Mouse (Mus musculus) liver, adult 2 months (tissue): Measurements from ENCODE around the gene Hand1. TPM values are rescaled to one million over a fixed set of nuclear protein-coding genes. Genes with fewer than 3 reads are reported as not detected.
"Not testable (repeated sequence)": the region's sequence is repeated elsewhere in the genome, so short reads cannot be mapped to it uniquely, and the experiment has no call there.

Experiments
- DNase-seq: peaks from one replicate; pipeline ENCODE4 v3.0.0-alpha.2; 2011; ENCODE audit warnings: low read depth, low spot score; ENCODE audit errors: extremely low read depth
- H3K27ac ChIP-seq: fragments of 200-500 bp; replicated peaks from 2 replicates; pipeline ENCODE4 v1.5.1; 2012; ENCODE audit warnings: low read depth, mild to moderate bottlenecking, control low read depth, inconsistent platforms, low read length; ENCODE audit not compliant: insufficient read depth
- H3K27me3 ChIP-seq: fragments of 200-500 bp; 2 replicates; pipeline ENCODE4 v1.6.1; 2012; ENCODE audit warnings: mild to moderate bottlenecking, moderate library complexity, low read length, inconsistent platforms; ENCODE audit not compliant: control insufficient read depth, insufficient read depth
- H3K36me3 ChIP-seq: fragments of 200-500 bp; 2 replicates; pipeline ENCODE4 v1.6.1; 2012; ENCODE audit warnings: low read length, inconsistent platforms; ENCODE audit not compliant: control insufficient read depth, insufficient read depth
- H3K4me1 ChIP-seq: fragments of 200-500 bp; 2 replicates; pipeline ENCODE4 v1.6.1; 2011; ENCODE audit warnings: low read length; ENCODE audit not compliant: control insufficient read depth, insufficient read depth
- H3K4me3 ChIP-seq: fragments of 200-500 bp; 2 replicates; pipeline ENCODE4 v1.5.1; 2011; ENCODE audit warnings: low read depth, mild to moderate bottlenecking, control low read depth, low read length, moderate library complexity; ENCODE audit not compliant: insufficient read depth
- H3K79me2 ChIP-seq: fragments of 200-500 bp; 2 replicates; pipeline ENCODE4 v1.6.1; 2012; ENCODE audit warnings: inconsistent platforms, mild to moderate bottlenecking, low read length, moderate library complexity; ENCODE audit not compliant: control insufficient read depth, insufficient read depth
- H3K9ac ChIP-seq: fragments of 200-500 bp; 2 replicates; pipeline ENCODE4 v1.6.1; 2012; ENCODE audit warnings: low read depth, mild to moderate bottlenecking, control low read depth, inconsistent platforms, low read length
- CTCF ChIP-seq: fragments of 200-500 bp; IDR thresholded peaks from 2 replicates; pipeline ENCODE4 v1.5.1; 2011; ENCODE audit warnings: low read depth, low read length, control low read depth
- POLR2A ChIP-seq: fragments of 200-500 bp; IDR thresholded peaks from 2 replicates; pipeline ENCODE4 v1.6.1; 2011; ENCODE audit warnings: low read length, control low read depth; ENCODE audit not compliant: insufficient read depth; ENCODE audit errors: extremely low read depth
- WGBS: fragments of 180-500 bp; shearing (Covaris S2); methylation state at CpG from one replicate; pipeline ENCODE4 v1.1.7; 2018; 5-methylcytosine and 5-hydroxymethylcytosine counted together
- polyA plus RNA-seq: library from polyadenylated mRNA; depleted of rRNA; stranded (reverse); fragments of >200 nt; gene quantifications from 2 replicates; pipeline ENCODE4 v1.2.3, GENCODE M21; 2012
- total RNA-seq: library from RNA; depleted of rRNA; stranded (reverse); fragments of >200 nt; gene quantifications from 2 replicates; pipeline ENCODE4 v1.2.3, GENCODE M21; 2014

The Hand1 gene
- total and polyA plus RNA-seq, 2 experiments, result not detected

- Histone ChIP-seq H3K27ac (no peak overlapping the region), H3K9ac (no peak overlapping the region), H3K79me2 (no peaks in the 10 kb centered on the region), H3K36me3 (no peaks in the 10 kb centered on the region), H3K4me1 (no peaks in the 10 kb centered on the region), H3K4me3 (no peak overlapping the region), H3K27me3 (0 out of 2 replicates have a peak, but pooled peaks cover 4% of the 10 kb centered on the region)
- 88% methylated on average over 7 of the region's 7 CpGs for WGBS
- no peak for DNase-seq
- no peak for TF ChIP-seq POLR2A
- no peak for TF ChIP-seq CTCF
Measured at GRCm38 (mm10) chr11:57862088-57862487, 29.5 kb upstream of the Hand1 start.

- no peak for TF ChIP-seq CTCF
- no peak for TF ChIP-seq POLR2A
- Histone ChIP-seq H3K27ac (no peak overlapping the region), H3K36me3 (no peaks in the 10 kb centered on the region), H3K9ac (no peak overlapping the region), H3K79me2 (no peaks in the 10 kb centered on the region), H3K4me3 (no peak overlapping the region), H3K27me3 (no peaks in the 10 kb centered on the region), H3K4me1 (no peaks in the 10 kb centered on the region)
- DNase-seq, result no peak
- WGBS, result 70% methylated on average over 4 of the region's 4 CpGs
Measured at GRCm38 (mm10) chr11:57857709-57858108, 25.1 kb upstream of the Hand1 start.

GRCm38 (mm10) chr11:57853571-57853970, 21.0 kb upstream of the Hand1 start:
- Histone ChIP-seq H3K4me1 (no peaks in the 10 kb centered on the region), H3K36me3 (no peaks in the 10 kb centered on the region), H3K4me3 (no peak overlapping the region), H3K27ac (no peak overlapping the region), H3K27me3 (no peaks in the 10 kb centered on the region), H3K79me2 (no peaks in the 10 kb centered on the region), H3K9ac (no peak overlapping the region)
- WGBS, result 81% methylated on average over 6 of the region's 6 CpGs
- TF ChIP-seq POLR2A (no peak), CTCF (no peak)
- DNase-seq, result no peak

- Histone ChIP-seq H3K27me3 (no peaks in the 10 kb centered on the region; the same call in 1 of the 2 replicates), H3K36me3 (no peaks in the 10 kb centered on the region), H3K9ac (no peak overlapping the region), H3K4me1 (no peaks in the 10 kb centered on the region), H3K4me3 (no peak overlapping the region), H3K79me2 (no peaks in the 10 kb centered on the region), H3K27ac (no peak overlapping the region)
- peak; percentile 4 for DNase-seq
- no peak for TF ChIP-seq POLR2A
- TF ChIP-seq CTCF, result no peak
- 4% methylated on average over 3 of the region's 3 CpGs for WGBS
Measured at GRCm38 (mm10) chr11:57850931-57851330, 18.3 kb upstream of the Hand1 start.

GRCm38 (mm10) chr11:57850298-57850697, 17.7 kb upstream of the Hand1 start:
- WGBS, result 45% methylated on average over 7 of the region's 7 CpGs
- Histone ChIP-seq H3K79me2 (no peaks in the 10 kb centered on the region), H3K4me1 (no peaks in the 10 kb centered on the region), H3K27ac (no peak overlapping the region), H3K4me3 (no peak overlapping the region), H3K36me3 (no peaks in the 10 kb centered on the region), H3K27me3 (no peaks in the 10 kb centered on the region; the same call in 1 of the 2 replicates), H3K9ac (no peak overlapping the region)
- TF ChIP-seq POLR2A (no peak), CTCF (no peak)
- no peak for DNase-seq

GRCm38 (mm10) chr11:57847396-57847795, 14.8 kb upstream of the Hand1 start:
- no peaks in the 10 kb centered on the region for H3K36me3 ChIP-seq
- no peak for TF ChIP-seq POLR2A
- WGBS, result 47% methylated on average over 7 of the region's 7 CpGs
- H3K27me3 ChIP-seq, result no peaks in the 10 kb centered on the region; the same call in 1 of the 2 replicates
- H3K9ac ChIP-seq, result no peak overlapping the region
- DNase-seq, result no peak
- no peak overlapping the region for H3K4me3 ChIP-seq
- no peaks in the 10 kb centered on the region for H3K79me2 ChIP-seq
- H3K27ac ChIP-seq, result no peak overlapping the region
- H3K4me1 ChIP-seq, result no peaks in the 10 kb centered on the region

GRCm38 (mm10) chr11:57846421-57847363, 14.1 kb upstream of the Hand1 start:
- not testable (repeated sequence) for H3K9ac ChIP-seq, H3K79me2 ChIP-seq, H3K4me3 ChIP-seq, H3K36me3 ChIP-seq, H3K27me3 ChIP-seq, DNase-seq, H3K4me1 ChIP-seq, H3K27ac ChIP-seq
- whole genome bisulfite sequencing, result 81% methylated on average over 9 of the region's 9 CpGs
